ENCODE assay signal across 10 mouse cellular contexts in genomic region chr10:80302082-80302355, GRCm38 (mm10). TPM values are rescaled to one million over a fixed set of nuclear protein-coding genes. Genes with fewer than 3 reads are reported as not detected.
DNase-seq lines count a peak whose midpoint lies in the region; ATAC-seq and TF ChIP-seq lines count a peak whose summit lies in the region.
"Had no signal": no experiment of that assay in that cellular context is flagged by ENCODE, and none has a peak within 500 bp of the region (broad histone marks: within the 10 kb centered on the region; RNA-seq: fewer than 3 reads in every experiment).

No protein-coding gene starts in this region.

- intact Hi-C loops in heart, postnatal 25 days (cut with DNase I) = no loop called here
- intact Hi-C loops in gastrocnemius, postnatal 14 days (cut with DNase I; ENCODE audit: low total_unique reads) = no loop called here

- no peaks in the 10 kb centered on the region for H3K9me3 ChIP-seq in heart, embryonic 15.5 days (replicated peaks)
- no peaks in the 10 kb centered on the region for H3K9me3 ChIP-seq in embryonic facial prominence, embryonic 13.5 days
- no peaks in the 10 kb centered on the region for H3K9me3 ChIP-seq in hindbrain, embryonic 12.5 days (replicated peaks)

- no peaks in the 10 kb centered on the region for H3K79me2 ChIP-seq in myocyte (ENCODE audit: control insufficient read depth, insufficient read depth)

- no peak for DNase-seq in heart, postnatal 25 days (ENCODE audit: low spot score)
- DNase-seq in gastrocnemius, postnatal 14 days = no peak
- no peak for DNase-seq in frontal cortex, postnatal 14 days (ENCODE audit: low spot score in 2 of 2)
- DNase-seq in Muller cell, postnatal 12 days (ENCODE audit: inconsistent ontology term) = no peak

- peak overlapping the region; percentile 42; the same call in 1 of the 2 replicates for H3K27ac ChIP-seq in heart, embryonic 15.5 days
- no peak overlapping the region for H3K27ac ChIP-seq in embryonic facial prominence, embryonic 13.5 days
- H3K27ac ChIP-seq in hindbrain, embryonic 12.5 days = peak overlapping the region; percentile 99
- H3K27ac ChIP-seq: liver, embryonic 14.5 days had no signal

- no peak overlapping the region for H3K9ac ChIP-seq in heart, embryonic 15.5 days
- H3K9ac ChIP-seq in embryonic facial prominence, embryonic 13.5 days = peak overlapping the region; percentile 61; the same call in 1 of the 2 replicates
- peak overlapping the region; percentile 97 for H3K9ac ChIP-seq in hindbrain, embryonic 12.5 days
- H3K9ac ChIP-seq: liver, embryonic 14.5 days had no signal

- WGBS in heart, embryonic 15.5 days = 54% methylated on average over 5 of the region's 5 CpGs
- 47% methylated on average over 5 of the region's 5 CpGs for WGBS in embryonic facial prominence, embryonic 13.5 days
- WGBS in hindbrain, embryonic 12.5 days = 40% methylated on average over 5 of the region's 5 CpGs

- no peaks in the 10 kb centered on the region for H3K36me3 ChIP-seq in heart, embryonic 15.5 days
- H3K36me3 ChIP-seq in embryonic facial prominence, embryonic 13.5 days = peaks cover 9% of the 10 kb centered on the region
- peaks cover 39% of the 10 kb centered on the region for H3K36me3 ChIP-seq in hindbrain, embryonic 12.5 days
- H3K36me3 ChIP-seq in myocyte (ENCODE audit: control insufficient read depth, insufficient read depth) = no peaks in the 10 kb centered on the region

- H3K4me2 ChIP-seq in heart, embryonic 15.5 days = peak overlapping the region; percentile 21
- peak overlapping the region; percentile 3; the same call in 1 of the 2 replicates for H3K4me2 ChIP-seq in embryonic facial prominence, embryonic 13.5 days
- H3K4me2 ChIP-seq in hindbrain, embryonic 12.5 days (replicated peaks) = peak overlapping the region; percentile 72
- H3K4me2 ChIP-seq in myocyte (ENCODE audit: low read depth) = peak overlapping the region; percentile 61

- H3ac ChIP-seq in myocyte (ENCODE audit: control insufficient read depth, insufficient read length) = no peak overlapping the region

- no peak for TF ChIP-seq POLR2A in myocyte (IDR thresholded peaks at IDR 0.05; ENCODE audit: insufficient read length, low read depth)

- peaks cover 97% of the 10 kb centered on the region for H3K27me3 ChIP-seq in heart, embryonic 15.5 days
- H3K27me3 ChIP-seq in embryonic facial prominence, embryonic 13.5 days = peaks cover 89% of the 10 kb centered on the region
- H3K27me3 ChIP-seq in hindbrain, embryonic 12.5 days = peaks cover 28% of the 10 kb centered on the region
- H3K27me3 ChIP-seq in myocyte (ENCODE audit: control insufficient read depth, insufficient read depth, insufficient read length) = peaks cover 52% of the 10 kb centered on the region

- peaks cover 14% of the 10 kb centered on the region for H3K4me1 ChIP-seq in heart, embryonic 15.5 days (replicated peaks)
- H3K4me1 ChIP-seq in embryonic facial prominence, embryonic 13.5 days = peaks cover 21% of the 10 kb centered on the region
- peaks cover 57% of the 10 kb centered on the region for H3K4me1 ChIP-seq in hindbrain, embryonic 12.5 days

- no peak for ATAC-seq in heart, embryonic 15.5 days (replicated peaks; ENCODE audit: insufficient number of reproducible peaks, insufficient read depth, low FRiP score, low read depth)
- no peak for ATAC-seq in embryonic facial prominence, embryonic 13.5 days (ENCODE audit: insufficient number of reproducible peaks, insufficient read depth, low FRiP score, low TSS enrichment, low read depth)
- ATAC-seq in hindbrain, embryonic 12.5 days (ENCODE audit: low FRiP score) = no peak

- no peak overlapping the region for H3K4me3 ChIP-seq in heart, embryonic 15.5 days
- no peak overlapping the region for H3K4me3 ChIP-seq in embryonic facial prominence, embryonic 13.5 days
- H3K4me3 ChIP-seq in hindbrain, embryonic 12.5 days = peak overlapping the region; percentile 62
- no peak overlapping the region for H3K4me3 ChIP-seq in myocyte

TF ChIP-seq in myocyte, 11 proteins besides CTCF, POLR2A, EP300 and RAD21:
- TF ChIP-seq SRF (IDR thresholded peaks at IDR 0.05; ENCODE audit: control insufficient read depth, insufficient read length, low read depth) (no peak), REST (IDR thresholded peaks at IDR 0.05; ENCODE audit: insufficient read depth, insufficient read length) (no peak), TCF3 (IDR thresholded peaks at IDR 0.05; ENCODE audit: insufficient read length, low read depth) (no peak), E2F4 (IDR thresholded peaks at IDR 0.05; ENCODE audit: insufficient read depth) (no peak), USF1 (IDR thresholded peaks at IDR 0.05; ENCODE audit: low read depth) (no peak), CEBPB (IDR thresholded peaks at IDR 0.05; ENCODE audit: insufficient read depth, poor library complexity, severe bottlenecking) (no peak), TCF12 (IDR thresholded peaks at IDR 0.05; ENCODE audit: insufficient read depth, poor library complexity, severe bottlenecking) (no peak), POLR2AphosphoS2 (IDR thresholded peaks at IDR 0.05; ENCODE audit: insufficient read length, low read depth) (no peak), MAX (IDR thresholded peaks at IDR 0.05; ENCODE audit: low read depth) (no peak), MYOD1 (IDR thresholded peaks at IDR 0.05; ENCODE audit: control insufficient read depth in 1 of 3, insufficient read length in 2 of 3, low read depth in 2 of 3) (no peak), MYOG (IDR thresholded peaks at IDR 0.05; ENCODE audit: control insufficient read depth in 1 of 3, insufficient read depth in 1 of 3, insufficient read length in 2 of 3, low read depth in 2 of 3) (no peak)

RNA-seq across cellular contexts. Expression of gene Apc2, which starts 6.2 kb away (rescaled TPM):
- 0.96 and 2.1 TPM in 2 replicates for polyA plus RNA-seq in heart, embryonic 15.5 days (2015; fragmentation: Nextera tagmentation; extraction: Ambion mirVana)
- total RNA-seq in heart, postnatal 25 days (2021) = 1 to 10 TPM; 3.4 to 4.0 TPM
- polyA plus RNA-seq in embryonic facial prominence, embryonic 13.5 days (2015; fragmentation: Nextera tagmentation; extraction: Ambion mirVana) = 9.3 and 9.4 TPM in 2 replicates
- 170 and 191 TPM in 2 replicates for polyA plus RNA-seq in hindbrain, embryonic 12.5 days (2016; fragmentation: Nextera tagmentation; extraction: Ambion mirVana)
- polyA plus RNA-seq in myocyte (2012; fragmentation: generic; extraction: Trizol) = 0.24 TPM
- total RNA-seq in gastrocnemius, postnatal 14 days (2021) = 1 to 10 TPM in 1 of 2 experiments, under 1 TPM in 1; 0.93 to 1.2 TPM
- total RNA-seq: granulocyte monocyte progenitor cell, adult 5-6 weeks had no signal

RNA-seq across cellular contexts. Expression of gene Rps15, which starts 9.8 kb away (rescaled TPM):
- polyA plus RNA-seq in heart, embryonic 15.5 days (2015; fragmentation: Nextera tagmentation; extraction: Ambion mirVana) = 525 and 544 TPM in 2 replicates
- total RNA-seq in heart, postnatal 25 days (2021) = 100 to 1,000 TPM; 703 to 732 TPM
- 1,000 and 1,047 TPM in 2 replicates for polyA plus RNA-seq in embryonic facial prominence, embryonic 13.5 days (2015; fragmentation: Nextera tagmentation; extraction: Ambion mirVana)
- 530 and 668 TPM in 2 replicates for polyA plus RNA-seq in hindbrain, embryonic 12.5 days (2016; fragmentation: Nextera tagmentation; extraction: Ambion mirVana)
- 4,761 TPM for polyA plus RNA-seq in myocyte (2012; fragmentation: generic; extraction: Trizol)
- 100 to 1,000 TPM; 741 to 829 TPM for total RNA-seq in gastrocnemius, postnatal 14 days (2021)

RNA-seq across cellular contexts. Expression of gene 2310011J03Rik, which starts 18.3 kb away (rescaled TPM):
- polyA plus RNA-seq in heart, embryonic 15.5 days (2015; fragmentation: Nextera tagmentation; extraction: Ambion mirVana) = 32.4 and 36.8 TPM in 2 replicates
- total RNA-seq in heart, postnatal 25 days (2021) = 10 to 100 TPM; 11.4 to 13.8 TPM
- 49.3 and 57.9 TPM in 2 replicates for polyA plus RNA-seq in embryonic facial prominence, embryonic 13.5 days (2015; fragmentation: Nextera tagmentation; extraction: Ambion mirVana)
- 38.4 and 39.7 TPM in 2 replicates for polyA plus RNA-seq in hindbrain, embryonic 12.5 days (2016; fragmentation: Nextera tagmentation; extraction: Ambion mirVana)
- polyA plus RNA-seq in myocyte (2012; fragmentation: generic; extraction: Trizol) = 44.0 TPM
- total RNA-seq in gastrocnemius, postnatal 14 days (2021) = 1 to 10 TPM; 7.6 to 8.3 TPM

RNA-seq across cellular contexts. Expression of gene Pcsk4, which starts 27.3 kb away (rescaled TPM):
- 1.3 and 1.5 TPM in 2 replicates for polyA plus RNA-seq in heart, embryonic 15.5 days (2015; fragmentation: Nextera tagmentation; extraction: Ambion mirVana)
- 1 to 10 TPM; 1.3 to 1.6 TPM for total RNA-seq in heart, postnatal 25 days (2021)
- 4.4 and 4.9 TPM in 2 replicates for polyA plus RNA-seq in embryonic facial prominence, embryonic 13.5 days (2015; fragmentation: Nextera tagmentation; extraction: Ambion mirVana)
- 2.2 and 2.8 TPM in 2 replicates for polyA plus RNA-seq in hindbrain, embryonic 12.5 days (2016; fragmentation: Nextera tagmentation; extraction: Ambion mirVana)
- 2.1 TPM for polyA plus RNA-seq in myocyte (2012; fragmentation: generic; extraction: Trizol)
- total RNA-seq in gastrocnemius, postnatal 14 days (2021) = 1 to 10 TPM in 1 of 2 experiments, under 1 TPM in 1; 0.53 to 1.2 TPM

RNA-seq across cellular contexts. Expression of gene Reep6, which starts 27.7 kb away (rescaled TPM):
- 1.6 and 3.4 TPM in 2 replicates for polyA plus RNA-seq in heart, embryonic 15.5 days (2015; fragmentation: Nextera tagmentation; extraction: Ambion mirVana)
- 1 to 10 TPM; 1.9 to 2.1 TPM for total RNA-seq in heart, postnatal 25 days (2021)
- polyA plus RNA-seq in embryonic facial prominence, embryonic 13.5 days (2015; fragmentation: Nextera tagmentation; extraction: Ambion mirVana) = 6.0 and 6.3 TPM in 2 replicates
- 3.2 and 4.1 TPM in 2 replicates for polyA plus RNA-seq in hindbrain, embryonic 12.5 days (2016; fragmentation: Nextera tagmentation; extraction: Ambion mirVana)
- polyA plus RNA-seq in myocyte (2012; fragmentation: generic; extraction: Trizol) = 25.7 TPM
- total RNA-seq in gastrocnemius, postnatal 14 days (2021) = 1 to 10 TPM; 1.9 to 2.5 TPM

Comparison
In these comparisons a context has a peak if more than half of its experiments do, and no peak if none do; other contexts are left out.
1. H3K4me2 ChIP-seq: peak in every context shown above with its lines; median percentile 72 in hindbrain, embryonic 12.5 days; 61 in myocyte; 21 in heart, embryonic 15.5 days; 3 in embryonic facial prominence, embryonic 13.5 days.
2. RNA of gene Apc2, which starts 6.2 kb away (polyA plus RNA-seq): 170 to 191 TPM in hindbrain, embryonic 12.5 days; 9.3 to 9.4 TPM in embryonic facial prominence, embryonic 13.5 days, 0.96 to 2.1 TPM in heart, embryonic 15.5 days and 0.24 TPM in myocyte (single experiment); every median in the first group is over 10 times any median in the second.